Mouse (Mus musculus) E14TG2a.4 (cell line): ENCODE results near the gene Atg4c.

Experiments
- CTCF ChIP-seq: conservative IDR thresholded peaks from 2 replicates; pipeline ENCODE4 v1.5.1; 2014; ENCODE audit warnings: low read length
- NANOG ChIP-seq: IDR thresholded peaks from 2 replicates; pipeline ENCODE4 v1.6.1; 2014; ENCODE audit warnings: borderline replicate concordance, low read length, mixed read lengths
- POU5F1 ChIP-seq: IDR thresholded peaks from 2 replicates; pipeline ENCODE4 v1.6.1; 2014; ENCODE audit warnings: low read length, borderline replicate concordance

- TF ChIP-seq CTCF = no peak
- TF ChIP-seq POU5F1 = no peak
- no peak for TF ChIP-seq NANOG
Measured at GRCm38 (mm10) chr4:99160414-99160813, 33.3 kb upstream of the Atg4c start.
